Mouse (Mus musculus): Measurements from ENCODE around the gene Nup50.

The Nup50 gene

GRCm38 (mm10) chr15:84989771-84990170, 66.6 kb downstream of the Nup50 start:
- no peak for DNase-seq (ENCODE audit: low spot score)

Measured in layer of hippocampus, adult 11-12 months (tissue).